Mouse (Mus musculus): ENCODE data around the gene Hnrnph1.

DNA sequence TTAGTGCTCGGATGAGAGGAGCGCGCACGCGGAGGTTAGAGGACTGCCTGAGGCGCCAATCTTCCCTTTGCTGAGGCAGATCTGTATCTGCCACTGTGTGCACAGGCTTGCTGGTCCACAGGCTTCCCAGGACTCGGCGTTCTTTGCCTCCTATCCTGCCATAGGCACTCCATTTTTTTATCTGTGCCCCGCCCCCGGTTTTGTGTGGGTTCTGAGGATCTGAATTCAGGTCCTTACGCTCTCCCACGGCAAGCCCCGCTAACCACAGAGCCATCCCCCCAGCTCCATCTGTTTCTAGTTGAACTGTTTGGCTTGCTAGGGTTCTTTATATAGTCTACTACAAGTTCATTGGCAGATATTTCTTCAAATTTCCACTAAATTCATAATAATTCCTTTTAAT lies 22.0 kb downstream of the Hnrnph1 start:
- TF ChIP-seq EP300 (IDR thresholded peaks at IDR 0.05; ENCODE audit: low read depth) = no peak
- TF ChIP-seq CTCF (IDR thresholded peaks at IDR 0.05; ENCODE audit: low read depth) = no peak
